Mouse (Mus musculus): ENCODE results near the gene Rimkla.

DNA sequence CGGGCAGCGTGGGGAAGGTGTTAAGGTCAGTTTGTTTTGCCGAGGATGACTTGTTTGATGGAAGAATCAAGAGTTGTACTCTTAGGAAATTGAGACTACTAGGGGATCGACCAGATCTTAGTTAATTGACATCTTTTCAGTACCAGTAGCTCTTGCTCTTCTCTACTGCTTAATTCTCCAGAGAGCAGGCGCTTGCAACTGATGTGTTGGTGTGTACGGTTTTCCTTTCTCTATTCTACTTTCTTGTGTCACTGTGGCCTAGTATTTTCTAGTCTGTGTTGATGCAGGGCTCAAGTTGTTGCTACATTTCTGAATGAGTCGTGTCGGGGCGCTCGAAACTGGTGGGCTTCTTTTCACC, 48.1 kb upstream of the Rimkla start:
- no peak for TF ChIP-seq CTCF (IDR thresholded peaks at IDR 0.05; ENCODE audit: insufficient read depth, low read depth, low read length)
- TF ChIP-seq POLR2A (IDR thresholded peaks at IDR 0.05; ENCODE audit: insufficient read depth, low read depth, low read length) = no peak
